Mouse (Mus musculus) right cerebral cortex, postnatal 25 days (tissue): ENCODE measurements around the gene Fbxo7.
A peak's percentile ranks its signal among the peaks of the same experiment; 100 is the strongest.
"Not testable (repeated sequence)": the region's sequence is repeated elsewhere in the genome, so short reads cannot be mapped to it uniquely, and the experiment has no call there.

Experiments used
- DNase-seq: peaks from one replicate; pipeline ENCODE4 v3.0.0; 2022

Gene Fbxo7

GRCm38 (mm10) chr10:86021749-86022473 is at the start of gene Fbxo7:
TSS of gene Fbxo7 (plus strand) at chr10:86021972.
- peak; percentile 87 for DNase-seq

DNA sequence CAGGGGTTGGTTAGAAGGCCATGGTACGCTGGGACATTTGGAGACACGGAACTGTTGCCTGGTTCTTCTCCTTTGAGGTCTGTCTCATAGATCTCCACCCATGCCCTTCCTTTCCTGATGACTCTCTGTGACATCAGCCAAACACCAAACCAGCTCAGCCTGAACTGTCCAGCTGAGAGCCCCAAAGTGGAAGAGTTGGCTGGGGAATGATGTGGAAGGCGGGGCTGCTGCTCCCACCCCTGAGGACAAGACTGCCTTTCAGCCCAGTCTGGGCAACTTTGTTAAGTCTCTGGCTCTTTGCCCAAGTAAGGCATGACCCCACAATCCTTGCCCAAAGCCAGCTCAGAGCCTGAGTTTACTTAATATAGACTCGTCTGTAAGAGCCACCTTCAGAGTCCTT is 48.9 kb upstream of the Fbxo7 start:
- DNase-seq = no peak

GRCm38 (mm10) chr10:85989412-85990115 is 32.2 kb upstream of the Fbxo7 start:
- DNase-seq = no peak

- DNase-seq = no peak
Observed at GRCm38 (mm10) chr10:85992412-85992811, 29.4 kb upstream of the Fbxo7 start.

DNA sequence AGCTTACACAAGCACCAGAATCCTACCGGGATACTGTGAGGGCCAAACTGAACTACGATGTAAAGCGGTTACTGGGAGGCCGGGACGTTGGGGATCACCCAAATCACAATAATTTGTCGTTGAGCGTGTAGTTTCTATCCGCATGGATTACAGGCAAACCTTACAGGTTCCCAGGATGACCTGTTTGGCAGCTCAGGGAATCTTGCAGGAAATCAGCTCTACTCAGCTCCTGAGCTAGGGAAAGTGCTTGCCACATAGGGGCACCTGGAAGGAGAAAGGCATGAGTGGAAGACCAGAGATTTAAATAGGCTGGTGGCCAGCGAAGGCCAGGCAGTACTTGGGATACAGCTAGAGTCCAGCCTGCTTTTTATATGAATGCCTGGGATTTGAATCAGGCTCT is 27.9 kb upstream of the Fbxo7 start:
- no peak for DNase-seq

- DNase-seq = no peak
Observed at GRCm38 (mm10) chr10:85994543-85995104, 27.1 kb upstream of the Fbxo7 start.

- no peak for DNase-seq
Observed at GRCm38 (mm10) chr10:86000447-86000846, 21.3 kb upstream of the Fbxo7 start.

DNA sequence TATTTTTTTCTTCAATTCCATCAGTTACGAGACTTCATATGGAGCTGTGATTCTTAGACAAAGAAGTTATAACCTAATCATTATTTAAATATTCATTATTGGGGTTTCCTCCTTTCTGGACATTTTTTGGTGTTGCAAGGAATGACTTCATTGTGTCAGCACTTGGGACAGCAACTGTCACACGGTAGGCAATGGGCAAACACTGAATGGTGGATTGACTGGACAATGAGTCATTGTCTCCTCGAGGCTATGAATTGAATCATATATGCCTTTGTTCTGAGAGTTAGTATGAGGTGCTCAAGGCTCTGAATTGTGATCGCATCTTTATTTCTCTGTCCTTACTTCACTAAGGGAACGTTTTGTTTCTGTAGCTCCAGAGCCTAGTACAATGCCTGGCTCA is 15.3 kb upstream of the Fbxo7 start:
- DNase-seq = no peak

GRCm38 (mm10) chr10:86009688-86010087 is 12.1 kb upstream of the Fbxo7 start:
- DNase-seq = no peak

DNA sequence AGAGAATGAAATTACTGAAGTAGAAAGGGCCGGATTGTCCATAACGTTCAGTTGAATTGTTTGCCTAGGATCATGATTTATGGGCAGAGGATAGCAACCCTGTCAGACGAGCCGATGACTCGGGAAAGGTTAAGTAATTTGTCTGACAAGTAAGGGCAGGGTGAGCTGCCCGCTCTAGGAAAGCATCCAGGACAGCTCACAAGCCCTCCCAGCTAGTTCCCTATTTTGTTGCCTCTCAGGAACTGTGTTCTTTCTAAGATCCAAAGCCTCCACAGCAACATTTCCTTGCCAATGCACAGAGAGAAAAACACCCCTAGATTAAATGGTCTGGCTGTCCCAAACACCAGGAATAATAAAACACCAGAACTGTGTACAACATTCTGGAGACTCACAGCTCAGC is 11.1 kb upstream of the Fbxo7 start:
- DNase-seq = no peak

GRCm38 (mm10) chr10:86011172-86011571 is 10.6 kb upstream of the Fbxo7 start:
- no peak for DNase-seq

DNA sequence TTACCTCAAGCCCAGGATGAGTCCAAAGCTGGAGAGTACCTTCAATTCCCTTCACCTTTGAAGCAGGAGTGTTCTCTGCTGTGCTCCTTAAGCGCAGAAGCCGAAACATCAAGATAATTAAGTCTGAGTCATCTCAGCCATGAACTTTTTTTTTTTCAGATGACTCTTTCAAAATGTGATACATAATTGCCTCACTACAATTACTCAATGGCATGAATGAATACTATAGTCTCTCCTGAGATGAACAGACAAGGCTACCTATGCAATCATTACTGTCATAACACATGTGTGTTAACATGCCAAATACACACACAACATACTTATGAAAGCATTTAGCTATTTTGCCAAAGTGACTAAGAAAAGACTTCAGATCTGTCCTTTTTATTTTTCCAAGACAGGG is 10.0 kb upstream of the Fbxo7 start, which contains the start of gene Bpifc:
Bpifc (minus strand) TSS at position 115 of the 400 bp plus-strand sequence.
- no peak for DNase-seq

GRCm38 (mm10) chr10:86017781-86018180 is 4.0 kb upstream of the Fbxo7 start:
- DNase-seq = no peak

DNA sequence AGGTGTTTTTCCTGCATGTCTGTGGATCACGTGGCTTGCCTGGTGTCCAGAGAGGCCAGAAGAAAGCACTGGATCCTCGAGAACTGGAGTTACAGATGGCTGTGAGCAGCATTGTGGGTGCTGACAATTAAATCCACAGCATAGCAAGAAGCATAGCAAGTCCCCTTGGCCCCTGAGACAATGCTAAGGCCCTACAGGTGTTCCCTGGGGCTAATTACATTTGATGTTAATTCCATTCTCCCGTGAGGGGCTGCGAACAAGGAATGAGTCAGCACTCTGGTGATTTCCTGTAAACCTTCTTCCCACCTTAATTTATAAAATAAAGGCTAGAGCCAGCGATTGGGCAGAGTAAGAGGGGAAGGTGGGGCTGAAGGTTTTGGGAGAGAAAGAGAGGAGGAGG is 3.0 kb upstream of the Fbxo7 start:
- no peak for DNase-seq

DNA sequence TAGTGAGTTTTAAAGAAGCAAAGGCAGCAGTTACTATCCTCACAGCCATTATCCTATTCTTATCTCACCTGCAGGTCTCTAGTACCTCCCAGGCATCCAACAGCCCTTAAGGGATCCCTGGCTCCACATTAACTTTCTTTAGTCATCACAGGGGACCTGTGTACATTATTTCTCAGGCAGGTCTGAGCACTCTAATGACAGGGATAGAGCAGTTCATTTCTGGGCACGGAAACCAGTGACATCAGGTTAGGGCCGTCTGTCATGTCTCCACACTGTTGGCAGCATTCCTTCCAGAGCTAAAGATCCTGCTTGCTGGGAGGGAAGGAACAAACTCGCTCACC is 394 bp upstream of the Fbxo7 start:
- DNase-seq = no peak

DNA sequence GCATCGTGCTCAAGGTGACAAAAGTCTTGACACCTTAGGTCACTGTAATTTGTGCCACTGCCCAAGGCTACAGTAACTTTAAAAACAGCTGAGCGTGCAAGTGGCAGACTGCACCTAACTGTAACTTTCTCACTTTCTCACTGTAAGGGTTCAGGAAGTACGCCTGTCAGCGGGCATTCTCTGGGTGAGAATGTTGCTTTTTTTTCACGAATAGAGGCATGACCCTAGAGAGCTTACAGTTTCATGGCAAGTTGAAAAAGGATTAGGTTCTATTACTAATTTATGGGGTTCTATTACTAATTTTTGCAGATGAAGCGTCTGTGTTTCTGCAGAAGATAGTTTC is 673 bp downstream of the Fbxo7 start:
- no peak for DNase-seq

- DNase-seq = no peak
Observed at GRCm38 (mm10) chr10:86023149-86023548, 1.4 kb downstream of the Fbxo7 start.

DNA sequence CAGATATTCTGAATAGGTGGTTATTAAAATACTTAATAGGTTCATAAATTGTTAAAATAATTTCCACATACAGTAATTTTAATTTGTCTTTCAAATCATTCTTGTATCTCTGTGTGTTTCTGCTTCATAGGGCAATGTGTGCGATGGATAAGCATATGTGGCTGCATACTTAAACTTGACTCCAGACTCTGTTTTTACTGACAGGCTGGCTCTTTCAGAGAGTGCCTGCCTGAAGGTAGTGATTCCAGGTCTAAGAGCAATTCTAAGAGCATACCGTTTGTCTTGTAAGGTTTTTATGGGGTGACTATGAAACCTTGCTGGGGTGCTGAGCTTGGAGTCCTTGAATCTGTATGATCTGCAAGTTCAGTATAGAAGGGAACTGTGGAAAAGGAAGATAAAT is 4.1 kb downstream of the Fbxo7 start:
- DNase-seq = no peak

DNA sequence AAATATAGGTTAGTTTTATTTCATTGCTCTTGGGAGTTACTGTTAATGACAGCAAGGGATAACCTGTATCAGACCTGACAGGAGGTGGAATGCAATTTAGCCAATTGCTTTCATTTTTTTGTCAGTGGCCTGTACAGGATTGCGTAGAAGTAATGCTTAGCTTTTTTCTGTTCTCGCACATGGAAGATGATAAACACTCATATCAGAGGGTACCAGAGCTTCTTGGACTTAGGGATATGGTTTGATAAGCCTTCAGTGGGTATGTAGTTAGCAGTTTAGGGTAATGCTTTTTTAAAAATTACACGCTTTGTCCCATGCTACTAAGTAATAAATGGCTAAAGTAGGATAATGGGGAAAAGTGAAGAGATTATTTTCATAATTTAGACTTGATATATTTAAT is 4.6 kb downstream of the Fbxo7 start:
- no peak for DNase-seq

DNA sequence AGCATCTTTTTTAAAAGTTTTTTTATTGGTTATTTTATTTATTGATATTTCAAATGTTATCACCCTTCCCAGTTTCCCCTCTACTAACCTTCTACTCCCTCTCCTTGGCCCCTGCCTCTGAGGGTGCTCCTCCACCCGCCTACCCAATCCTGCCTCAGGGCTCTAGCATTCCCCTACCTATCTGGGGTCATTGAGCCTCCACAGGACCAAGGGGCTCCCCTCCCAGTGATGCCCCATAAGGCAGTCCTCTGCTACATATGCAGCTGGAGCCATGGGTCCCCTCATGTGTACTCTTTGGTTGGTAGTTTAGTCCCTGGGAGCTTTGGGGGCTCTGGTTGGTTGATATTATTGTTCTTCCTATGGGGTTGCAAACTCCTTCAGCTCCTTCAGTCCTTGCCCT is 5.0 kb downstream of the Fbxo7 start:
- DNase-seq = not testable (repeated sequence)

GRCm38 (mm10) chr10:86030743-86031142 is 9.0 kb downstream of the Fbxo7 start:
- DNase-seq = no peak

GRCm38 (mm10) chr10:86032517-86032916 is 10.7 kb downstream of the Fbxo7 start:
- DNase-seq = no peak

DNA sequence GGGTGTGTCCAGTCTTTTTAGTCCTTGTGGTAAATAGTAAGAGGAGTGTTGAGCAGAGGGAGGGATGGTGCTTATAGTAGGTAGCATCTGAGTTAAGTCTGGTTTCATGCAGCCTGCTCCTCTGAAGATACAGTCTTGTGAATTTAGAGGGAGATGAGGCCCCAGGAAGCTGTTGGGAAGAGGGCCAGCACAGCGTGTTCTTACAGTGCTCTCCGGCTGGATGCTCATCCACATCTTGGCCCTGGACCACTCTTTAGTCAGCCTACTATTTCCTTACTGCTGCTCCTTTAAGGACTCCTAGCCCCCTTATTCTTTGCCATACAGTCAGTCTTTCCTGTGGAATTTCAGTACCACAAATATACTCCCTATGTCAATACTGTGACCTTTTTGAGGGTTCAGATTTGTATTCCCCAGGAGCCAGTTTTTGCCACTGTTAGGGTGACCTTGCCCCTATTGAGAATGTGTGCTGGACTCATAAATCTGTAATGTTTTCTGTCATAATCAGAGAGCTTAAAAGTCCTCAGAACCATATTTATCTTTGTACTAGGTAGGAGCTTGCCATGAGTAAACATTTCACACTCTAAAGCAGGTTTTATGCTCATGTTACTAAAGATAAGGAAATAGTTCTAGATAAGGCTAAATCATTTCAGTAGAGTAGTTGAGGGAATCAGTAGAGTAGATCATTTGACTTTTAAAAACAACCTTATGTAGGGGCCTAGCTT is 12.4 kb downstream of the Fbxo7 start:
- no peak for DNase-seq

DNA sequence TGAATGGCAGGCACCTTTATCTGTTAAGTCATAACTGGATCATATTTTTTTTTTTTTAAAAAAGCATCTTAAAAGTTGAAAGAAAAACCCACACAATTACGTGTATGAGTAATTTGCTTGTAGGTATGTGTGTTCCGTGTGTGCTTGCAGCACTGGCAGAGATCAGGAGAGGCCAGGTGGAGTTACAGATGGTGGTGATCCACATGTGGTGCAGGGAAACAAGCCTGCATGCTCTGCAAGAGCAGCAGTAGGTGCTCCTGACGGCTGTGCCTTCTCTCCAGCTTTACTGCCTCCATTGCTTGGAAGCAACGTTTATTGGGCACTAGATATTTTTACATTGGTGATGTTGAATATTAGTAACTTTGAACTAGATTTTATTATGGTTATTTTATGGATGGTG is 21.9 kb downstream of the Fbxo7 start:
- no peak for DNase-seq
